Mouse (Mus musculus): ENCODE results near the gene Cacng7.

GRCm38 (mm10) chr7:3336412-3336811 is 3.7 kb downstream of the Cacng7 start:
- TF ChIP-seq CTCF (IDR thresholded peaks at IDR 0.05; ENCODE audit: low read depth) (no peak), EP300 (IDR thresholded peaks at IDR 0.05; ENCODE audit: low read depth) (no peak)
